Mouse (Mus musculus) large intestine, adult 2 months (tissue): Measurements from ENCODE around the gene Ccdc12. TPM values are rescaled to one million over a fixed set of nuclear protein-coding genes. Genes with fewer than 3 reads are reported as not detected.
"Not testable (repeated sequence)": the region's sequence is repeated elsewhere in the genome, so short reads cannot be mapped to it uniquely, and the experiment has no call there.

Source experiments
- DNase-seq: peaks from one replicate; pipeline ENCODE4 v3.0.0-alpha.2; 2012; ENCODE audit warnings: low read depth, low spot score
- WGBS: fragments of 180-500 bp; shearing (Covaris S2); methylation state at CpG from one replicate; pipeline ENCODE4 v1.1.7; 2018; 5-methylcytosine and 5-hydroxymethylcytosine counted together
- polyA plus RNA-seq: library from polyadenylated mRNA; depleted of rRNA; stranded (reverse); fragments of >200 nt; gene quantifications from 2 replicates; pipeline ENCODE4 v1.2.3, GENCODE M21; 2012

The Ccdc12 gene
- polyA plus RNA-seq, 1 experiment: 129 TPM

DNA sequence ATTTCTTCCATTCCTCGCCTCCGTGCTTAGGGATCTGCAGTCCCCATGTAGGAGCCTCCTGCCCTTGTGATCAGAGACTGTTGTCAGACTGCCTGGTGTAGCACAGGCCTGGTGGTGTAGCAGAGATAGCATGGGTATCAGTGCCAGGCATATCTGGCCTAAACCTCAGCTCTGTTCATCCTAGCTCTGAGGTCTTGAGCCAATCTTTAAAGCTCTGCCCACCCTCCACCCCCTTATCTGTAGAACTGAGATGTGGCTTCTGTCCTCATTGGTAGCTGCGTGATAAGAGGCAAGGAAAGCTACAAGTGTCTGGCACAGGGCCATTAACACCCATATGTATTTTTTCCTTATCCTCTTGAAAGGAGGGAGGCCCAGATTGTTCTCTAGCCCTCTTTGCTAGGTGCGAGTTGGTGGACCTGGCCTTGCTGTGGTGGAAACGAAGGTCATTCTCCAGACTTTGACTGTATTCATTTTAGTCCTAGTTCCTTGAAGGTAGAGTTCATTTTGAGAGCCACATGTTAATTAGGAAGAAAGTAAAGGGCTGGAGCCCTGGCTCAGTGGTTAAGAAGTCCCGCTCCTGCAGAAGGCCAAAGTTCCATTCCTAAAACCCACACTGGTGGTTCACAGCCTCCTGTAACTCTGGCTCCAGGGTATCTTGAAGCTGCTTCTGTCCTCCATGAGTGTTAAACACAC lies 12.4 kb downstream of the Ccdc12 start:
- WGBS: 70% methylated on average over 6 of the region's 6 CpGs
- no peak for DNase-seq

DNA sequence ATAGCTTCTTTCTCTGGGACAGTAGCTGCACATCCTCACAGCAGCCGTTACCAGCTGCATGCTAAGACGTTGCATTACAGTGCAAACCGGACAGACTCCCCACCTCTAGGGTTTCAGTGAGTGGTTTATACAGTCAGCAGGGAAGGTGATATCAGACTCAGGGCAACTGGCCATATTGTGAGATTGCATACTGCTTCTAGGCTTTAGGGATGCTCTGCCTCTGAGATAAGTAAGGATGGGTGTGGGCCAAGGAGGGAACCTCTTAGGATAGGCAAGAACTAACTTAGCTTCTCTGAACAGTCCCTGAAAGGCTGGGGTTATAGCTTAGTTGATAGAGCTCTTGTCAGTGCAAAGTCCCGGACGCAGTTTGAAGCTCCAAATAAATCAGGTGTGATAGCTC lies 13.5 kb downstream of the Ccdc12 start:
- WGBS: 88% methylated on average over 5 of the region's 5 CpGs

DNA sequence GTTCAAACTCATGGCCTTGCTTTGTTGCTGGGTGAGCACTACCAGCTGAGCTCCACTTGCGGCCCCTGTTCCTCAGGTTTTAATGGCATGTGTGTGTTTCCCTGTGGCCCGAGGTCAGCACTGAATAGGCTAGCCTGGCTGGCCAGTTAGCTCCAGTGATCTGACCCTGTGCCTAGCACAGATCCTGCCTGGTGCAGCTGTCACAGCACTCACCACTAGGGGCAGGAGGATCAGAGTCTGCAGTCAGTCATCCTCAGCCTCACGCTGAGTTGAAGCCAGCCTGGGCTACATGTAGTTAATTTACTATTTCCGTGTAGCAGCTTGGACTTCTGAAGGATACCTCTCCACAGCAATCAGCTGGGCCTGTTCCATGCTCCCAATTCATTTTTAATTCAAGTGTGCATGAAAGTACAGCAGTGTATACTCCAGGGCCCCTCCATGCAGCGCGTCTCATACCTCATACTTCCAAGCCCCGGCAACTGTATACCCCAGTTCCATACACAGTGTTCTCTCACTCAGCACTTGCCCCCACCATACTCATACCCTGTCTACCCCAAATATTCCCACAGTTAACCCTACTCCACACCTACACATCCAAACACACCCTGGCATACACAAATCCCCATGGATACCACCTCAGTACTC lies 16.3 kb downstream of the Ccdc12 start:
- DNase-seq: no peak
- 64% methylated on average over 7 of the region's 7 CpGs for WGBS

More for the DNA sequence above, 13.5 kb downstream of the Ccdc12 start:
- no peak for DNase-seq

DNA sequence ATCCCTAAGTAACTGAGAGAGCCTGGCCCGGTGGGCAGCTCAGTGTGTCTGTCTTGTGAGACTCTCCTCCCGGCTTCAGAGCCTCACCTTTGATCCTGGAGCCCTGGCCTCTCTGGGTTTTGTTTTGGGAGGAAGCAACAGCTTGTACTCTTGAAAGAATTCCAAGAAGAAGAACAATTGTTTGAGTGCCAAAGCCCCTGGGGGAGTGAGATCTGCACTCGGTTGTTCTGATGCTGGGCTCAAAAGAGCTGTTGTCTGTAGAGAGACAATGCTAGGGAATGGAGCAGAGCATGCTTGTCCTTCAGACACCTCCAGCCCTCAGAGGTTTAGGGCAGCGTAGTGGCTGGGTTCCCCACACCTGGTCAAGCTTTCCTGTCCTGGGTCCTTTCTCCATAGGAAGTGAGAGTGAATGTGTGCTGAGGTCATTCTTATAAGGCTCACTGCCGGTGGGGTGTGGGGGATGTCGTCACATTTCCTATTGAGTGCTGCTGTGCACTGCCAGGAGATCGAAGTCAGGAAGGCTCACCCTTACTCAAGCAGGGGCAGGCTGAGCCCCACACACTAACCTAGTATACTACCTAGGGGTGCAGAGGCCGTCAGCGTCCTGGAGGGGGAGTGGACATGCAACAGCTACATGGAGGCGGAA lies 16.9 kb downstream of the Ccdc12 start:
- WGBS: 62% methylated on average over 10 of the region's 10 CpGs
- no peak for DNase-seq

DNA sequence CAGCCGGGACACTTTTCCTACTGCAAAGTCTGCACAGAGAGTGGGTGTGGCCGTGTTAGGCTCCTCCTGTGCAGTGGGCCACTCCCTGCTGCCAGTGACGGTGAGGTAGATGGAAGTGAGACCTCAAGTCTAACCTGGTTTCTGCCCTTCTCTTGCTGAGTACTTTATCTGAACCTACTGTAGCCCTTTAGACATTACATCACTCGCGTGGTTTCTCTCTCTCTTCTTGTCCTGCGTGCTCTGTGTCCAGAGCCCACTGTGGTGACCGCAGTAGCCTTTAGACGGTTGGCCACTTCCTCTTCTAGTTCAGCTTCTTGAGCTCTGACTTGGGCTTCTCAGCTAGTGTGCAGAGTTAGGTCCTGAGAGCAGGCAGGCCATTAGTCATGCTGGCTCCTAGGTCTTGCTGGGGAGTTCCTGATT lies 20.2 kb downstream of the Ccdc12 start:
- no peak for DNase-seq
- 65% methylated on average over 8 of the region's 8 CpGs for WGBS

DNA sequence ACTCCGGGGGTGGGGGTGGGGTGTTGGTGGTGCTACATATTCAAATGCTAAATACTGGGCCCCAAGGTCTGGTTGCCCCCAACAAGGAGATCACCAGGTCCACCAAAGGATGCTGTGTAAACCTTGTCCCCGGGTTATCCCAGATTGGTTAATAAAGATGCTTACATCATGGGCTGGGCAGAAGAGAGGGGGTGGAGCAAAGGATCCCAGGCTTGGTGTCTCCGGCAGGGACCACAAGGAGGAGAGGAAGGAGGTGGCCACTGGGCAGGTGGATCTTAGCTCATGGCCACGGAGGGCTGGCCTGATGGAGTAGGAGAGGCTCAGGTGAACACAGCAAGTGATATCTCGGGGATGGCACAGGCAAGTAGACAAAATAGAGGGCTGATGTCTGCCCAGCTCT lies 22.6 kb downstream of the Ccdc12 start:
- WGBS: 76% methylated on average over 5 of the region's 5 CpGs

DNA sequence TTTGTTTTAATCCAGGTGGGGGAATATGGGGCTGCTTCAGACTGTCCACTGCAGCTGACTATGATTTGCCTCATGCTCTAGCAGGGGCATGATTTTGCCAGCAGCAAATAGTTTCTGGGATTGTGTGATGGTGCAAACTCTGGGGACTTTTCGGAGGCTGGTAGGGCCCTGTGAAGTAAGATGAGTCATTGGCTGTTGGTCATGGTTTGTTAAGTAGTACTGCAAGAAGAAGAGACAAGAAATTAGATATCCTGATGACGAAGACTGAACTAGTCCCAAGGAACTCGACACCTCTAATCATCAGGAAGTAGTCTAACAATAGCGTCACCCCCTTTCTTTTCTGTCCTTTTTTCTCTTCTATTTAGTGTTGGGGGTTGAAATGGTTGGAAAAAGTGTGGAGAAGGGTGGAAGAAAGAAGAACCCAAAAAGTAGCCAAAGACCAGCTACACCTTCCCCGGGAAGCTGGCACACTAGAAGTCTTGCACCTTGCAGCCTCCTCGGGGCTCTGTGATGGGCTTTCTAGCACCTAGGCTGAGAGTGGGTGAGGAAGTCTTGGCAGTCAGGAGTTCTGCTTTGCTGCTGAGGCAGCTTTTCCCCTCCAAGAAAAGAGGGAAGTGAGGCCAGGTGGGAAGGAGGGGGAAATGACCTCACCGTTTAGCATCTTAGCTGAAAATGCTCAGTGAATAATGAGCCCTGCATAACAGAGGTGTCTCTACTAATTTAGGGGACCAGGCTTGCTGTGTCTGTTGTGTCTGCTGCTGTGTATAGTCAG lies 24.6 kb downstream of the Ccdc12 start:
- no peak for DNase-seq
- WGBS: 85% methylated on average over 7 of the region's 7 CpGs

More for the DNA sequence above, 22.6 kb downstream of the Ccdc12 start:
- DNase-seq: no peak

DNA sequence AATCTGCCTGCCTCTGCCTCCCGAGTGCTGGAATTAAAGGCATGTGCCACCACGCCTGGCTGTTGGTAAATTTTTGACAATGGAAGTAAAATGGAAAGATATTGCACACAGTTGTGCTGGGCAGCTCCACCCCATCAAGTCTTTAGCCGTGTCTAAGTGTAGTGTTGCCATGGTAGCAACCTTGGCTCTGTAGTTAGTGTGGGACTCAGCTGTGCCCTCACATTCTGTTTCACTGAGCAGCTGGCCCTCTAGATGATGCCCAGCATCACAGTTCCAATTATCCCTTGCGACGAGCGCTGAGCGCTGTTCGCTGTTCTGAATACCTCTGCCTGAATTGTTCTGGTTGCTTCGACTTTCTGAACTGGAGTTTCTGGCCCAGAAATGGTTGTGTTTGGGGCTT lies 25.5 kb downstream of the Ccdc12 start:
- DNase-seq: no peak
- 61% methylated on average over 9 of the region's 9 CpGs for WGBS

DNA sequence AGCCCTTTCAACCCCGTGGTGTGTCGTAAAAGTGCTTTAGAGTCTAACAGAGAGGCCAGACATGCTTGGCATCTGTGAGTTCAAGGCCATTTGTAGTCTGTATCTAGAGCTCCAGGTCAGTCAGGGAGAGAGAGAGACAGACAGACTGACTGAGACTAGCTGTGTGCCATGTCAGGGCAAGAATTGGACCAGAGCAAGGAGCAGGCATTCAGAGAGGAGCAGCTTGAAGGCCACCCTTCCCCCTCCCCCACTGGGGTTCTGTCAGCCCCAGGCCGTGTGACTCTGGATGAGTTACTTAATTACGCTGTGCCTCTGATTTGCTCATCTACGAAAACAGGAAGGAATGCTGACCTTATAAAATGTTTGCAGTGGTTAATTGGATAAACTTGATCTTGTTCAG lies 26.0 kb downstream of the Ccdc12 start:
- 38% methylated on average over 5 of the region's 5 CpGs for WGBS
- no peak for DNase-seq

- not testable (repeated sequence) for DNase-seq
- WGBS: 70% methylated on average over 3 of the region's 3 CpGs
Measured at GRCm38 (mm10) chr9:110682697-110683096, 26.4 kb downstream of the Ccdc12 start.

- WGBS: 26% methylated on average over 4 of the region's 4 CpGs
- no peak for DNase-seq
Measured at GRCm38 (mm10) chr9:110683574-110684099, 27.3 kb downstream of the Ccdc12 start.

GRCm38 (mm10) chr9:110684100-110684831 lies 28.0 kb downstream of the Ccdc12 start:
- 24% methylated on average over 6 of the region's 6 CpGs for WGBS
- DNase-seq: peak; percentile 94

- no peak for DNase-seq
- 42% methylated on average over 8 of the region's 8 CpGs for WGBS
Measured at GRCm38 (mm10) chr9:110685187-110685586, 28.9 kb downstream of the Ccdc12 start.

GRCm38 (mm10) chr9:110685591-110685990 lies 29.3 kb downstream of the Ccdc12 start:
- 29% methylated on average over 5 of the region's 5 CpGs for WGBS
- peak; percentile 75 for DNase-seq

- WGBS: 75% methylated on average over 3 of the region's 3 CpGs
- DNase-seq: no peak
Measured at GRCm38 (mm10) chr9:110686472-110686871, 30.2 kb downstream of the Ccdc12 start.

- 74% methylated on average over 5 of the region's 5 CpGs for WGBS
- DNase-seq: no peak
Measured at GRCm38 (mm10) chr9:110687061-110687460, 30.8 kb downstream of the Ccdc12 start.

DNA sequence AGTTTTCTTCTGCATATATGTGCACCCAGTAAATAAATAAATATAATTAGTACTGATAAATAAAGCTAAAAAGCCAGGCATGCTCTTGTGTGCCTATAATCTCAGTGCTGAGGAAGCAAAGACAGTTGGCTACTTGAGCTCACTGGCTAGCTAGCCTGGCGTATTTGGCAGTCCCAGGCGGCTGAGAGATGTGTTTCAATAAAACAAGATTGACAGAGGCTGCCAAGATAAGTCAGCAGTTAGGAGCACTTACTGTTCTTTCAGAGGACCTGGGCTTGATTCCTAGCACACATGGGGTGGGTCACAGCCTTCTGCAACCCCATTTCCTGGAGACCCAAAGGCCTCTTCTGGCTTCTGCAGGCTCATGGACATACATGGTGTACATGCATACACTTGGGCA lies 31.5 kb downstream of the Ccdc12 start:
- 48% methylated on average over 2 of the region's 2 CpGs for WGBS
- no peak for DNase-seq

GRCm38 (mm10) chr9:110689261-110689779 lies 33.0 kb downstream of the Ccdc12 start:
- 35% methylated on average over 8 of the region's 8 CpGs for WGBS
- DNase-seq: peak; percentile 77

DNA sequence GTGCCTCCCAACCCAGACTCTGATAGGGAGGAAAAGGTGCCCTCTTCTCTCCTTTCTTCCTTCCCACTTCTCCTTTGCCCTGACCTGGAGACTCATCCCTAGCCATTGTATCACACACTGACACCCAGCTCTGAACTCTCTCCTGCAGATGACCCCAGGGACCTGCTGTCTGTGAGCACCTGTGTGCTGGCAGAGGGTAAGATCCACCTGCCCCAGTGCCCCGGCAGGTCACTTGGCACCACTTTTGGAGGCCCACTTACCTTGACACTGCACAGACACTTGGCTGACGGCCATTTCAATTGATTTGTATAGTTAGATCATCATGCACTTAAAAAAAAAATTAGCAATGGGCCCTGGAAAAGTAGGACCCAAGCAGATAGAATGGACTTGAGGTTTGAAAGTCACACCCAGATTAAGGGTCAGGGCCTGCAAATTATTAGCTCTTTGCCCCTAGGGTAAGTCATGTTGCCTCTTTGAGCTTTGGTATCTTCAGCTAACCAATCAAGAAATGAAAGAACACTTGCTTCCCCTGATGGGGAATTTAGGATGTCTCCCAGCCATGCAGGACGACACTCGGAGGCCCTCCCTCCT lies 39.0 kb downstream of the Ccdc12 start:
- WGBS: 81% methylated on average over 4 of the region's 4 CpGs
- DNase-seq: no peak
